Mouse (Mus musculus) stomach, embryonic 14.5 days (tissue): ENCODE measurements around the gene Slc10a1. TPM values are rescaled to one million over a fixed set of nuclear protein-coding genes. Genes with fewer than 3 reads are reported as not detected.

Experiments used
- ATAC-seq: fragments of 200-750 bp; cut with Nextera tagmentation; 2 replicates; pipeline ENCODE4 v1.8.0; 2017; ENCODE audit warnings: low read depth, moderate TSS enrichment; ENCODE audit not compliant: insufficient number of reproducible peaks, insufficient read depth, low FRiP score
- H3K27ac ChIP-seq: fragments of 300-500 bp; sonication (generic); 2 replicates; pipeline ENCODE4 v1.5.1; 2014; ENCODE audit warnings: mild to moderate bottlenecking, low read length, moderate library complexity, mixed read lengths
- H3K27me3 ChIP-seq: fragments of 300-500 bp; sonication (generic); 2 replicates; pipeline ENCODE4 v1.6.1; 2014; ENCODE audit warnings: low read length, control low read depth, mixed read lengths; ENCODE audit not compliant: control insufficient read depth, insufficient read depth
- H3K36me3 ChIP-seq: fragments of 300-500 bp; sonication (generic); 2 replicates; pipeline ENCODE4 v1.6.1; 2014; ENCODE audit warnings: mild to moderate bottlenecking, control low read depth, low read length, moderate library complexity, mixed read lengths; ENCODE audit not compliant: control insufficient read depth, insufficient read depth
- H3K4me1 ChIP-seq: fragments of 300-500 bp; sonication (generic); 2 replicates; pipeline ENCODE4 v1.6.1; 2014; ENCODE audit warnings: low read length, control low read depth, mixed read lengths; ENCODE audit not compliant: control insufficient read depth, insufficient read depth
- H3K4me2 ChIP-seq: fragments of 300-500 bp; sonication (generic); replicated peaks from 2 replicates; pipeline ENCODE4 v1.6.1; 2014; ENCODE audit warnings: low read depth, low read length, control low read depth
- H3K4me3 ChIP-seq: fragments of 300-500 bp; sonication (generic); 2 replicates; pipeline ENCODE4 v1.5.1; 2014; ENCODE audit warnings: low read depth, low read length, control low read depth
- H3K9ac ChIP-seq: fragments of 300-500 bp; sonication (generic); replicated peaks from 2 replicates; pipeline ENCODE4 v1.6.1; 2014; ENCODE audit warnings: low read depth, mild to moderate bottlenecking, control low read depth, low read length, moderate library complexity, mixed read lengths
- H3K9me3 ChIP-seq: fragments of 300-500 bp; sonication (generic); 2 replicates; pipeline ENCODE4 v1.6.1; 2016; ENCODE audit warnings: low read depth, low read length, control low read depth; ENCODE audit not compliant: control insufficient read depth
- WGBS: fragments of 180-500 bp; shearing (Covaris S2); extraction: QIAGEN DNeasy Blood & Tissue Kit; methylation state at CpG from one replicate; pipeline ENCODE4 v1.1.7; 2014; 5-methylcytosine and 5-hydroxymethylcytosine counted together
- polyA plus RNA-seq: library from polyadenylated mRNA; unstranded; fragments of >200 nt; fragmentation: Nextera tagmentation; extraction: Ambion mirVana; gene quantifications from 2 replicates; pipeline ENCODE4 v1.2.1, GENCODE M21; 2014

Gene Slc10a1
- polyA plus RNA-seq, 1 experiment from 2014 or later, result 1.3 TPM

GRCm38 (mm10) chr12:80931402-80932140 is 36.9 kb downstream of the Slc10a1 start:
- H3K27me3 ChIP-seq, result no peaks in the 10 kb centered on the region
- H3K4me2 ChIP-seq, result no peak overlapping the region
- no peak overlapping the region for H3K9ac ChIP-seq
- ATAC-seq, result no peak
- no peaks in the 10 kb centered on the region for H3K9me3 ChIP-seq
- WGBS, result 84% methylated on average over 3 of the region's 3 CpGs
- no peak overlapping the region for H3K27ac ChIP-seq
- no peaks in the 10 kb centered on the region for H3K36me3 ChIP-seq
- H3K4me1 ChIP-seq, result no peaks in the 10 kb centered on the region
- H3K4me3 ChIP-seq, result no peak overlapping the region

- Histone ChIP-seq H3K36me3 (no peaks in the 10 kb centered on the region), H3K9ac (no peak overlapping the region), H3K4me3 (no peak overlapping the region), H3K27ac (no peak overlapping the region), H3K27me3 (no peaks in the 10 kb centered on the region), H3K9me3 (no peaks in the 10 kb centered on the region), H3K4me1 (no peaks in the 10 kb centered on the region), H3K4me2 (no peak overlapping the region)
- 77% methylated on average over 7 of the region's 7 CpGs for WGBS
- ATAC-seq, result no peak
Observed at GRCm38 (mm10) chr12:80930141-80930540, 38.4 kb downstream of the Slc10a1 start.

- no peak overlapping the region for H3K4me3 ChIP-seq
- ATAC-seq, result no peak
- H3K27ac ChIP-seq, result no peak overlapping the region
- 63% methylated on average over 3 of the region's 3 CpGs for WGBS
- no peaks in the 10 kb centered on the region for H3K4me1 ChIP-seq
- no peaks in the 10 kb centered on the region for H3K36me3 ChIP-seq
- no peaks in the 10 kb centered on the region for H3K9me3 ChIP-seq
- H3K4me2 ChIP-seq, result no peak overlapping the region
- no peaks in the 10 kb centered on the region for H3K27me3 ChIP-seq
- no peak overlapping the region for H3K9ac ChIP-seq
Observed at GRCm38 (mm10) chr12:80928881-80929280, 39.6 kb downstream of the Slc10a1 start.

GRCm38 (mm10) chr12:80927518-80927917 is 41.0 kb downstream of the Slc10a1 start:
- 65% methylated on average over 1 of the region's 1 CpGs for WGBS
- no peak for ATAC-seq
- Histone ChIP-seq H3K4me3 (no peak overlapping the region), H3K36me3 (no peaks in the 10 kb centered on the region), H3K9ac (no peak overlapping the region), H3K9me3 (no peaks in the 10 kb centered on the region), H3K4me1 (no peaks in the 10 kb centered on the region), H3K4me2 (no peak overlapping the region), H3K27ac (no peak overlapping the region), H3K27me3 (no peaks in the 10 kb centered on the region)

- no peaks in the 10 kb centered on the region for H3K36me3 ChIP-seq
- no peaks in the 10 kb centered on the region for H3K9me3 ChIP-seq
- H3K4me2 ChIP-seq, result no peak overlapping the region
- WGBS, result 88% methylated on average over 4 of the region's 4 CpGs
- ATAC-seq, result no peak
- no peak overlapping the region for H3K27ac ChIP-seq
- H3K9ac ChIP-seq, result no peak overlapping the region
- H3K4me1 ChIP-seq, result no peaks in the 10 kb centered on the region
- H3K27me3 ChIP-seq, result no peaks in the 10 kb centered on the region
- H3K4me3 ChIP-seq, result no peak overlapping the region
Observed at GRCm38 (mm10) chr12:80926550-80926949, 42.0 kb downstream of the Slc10a1 start.

- 53% methylated on average over 7 of the region's 7 CpGs for WGBS
- H3K9me3 ChIP-seq, result no peaks in the 10 kb centered on the region
- H3K4me1 ChIP-seq, result no peaks in the 10 kb centered on the region
- ATAC-seq, result no peak
- H3K4me3 ChIP-seq, result no peak overlapping the region
- H3K27ac ChIP-seq, result no peak overlapping the region
- H3K9ac ChIP-seq, result no peak overlapping the region
- H3K27me3 ChIP-seq, result no peaks in the 10 kb centered on the region
- H3K4me2 ChIP-seq, result no peak overlapping the region
- no peaks in the 10 kb centered on the region for H3K36me3 ChIP-seq
Observed at GRCm38 (mm10) chr12:80925919-80926318, 42.6 kb downstream of the Slc10a1 start.

GRCm38 (mm10) chr12:80924205-80924604 is 44.3 kb downstream of the Slc10a1 start:
- H3K9ac ChIP-seq, result no peak overlapping the region
- H3K27me3 ChIP-seq, result no peaks in the 10 kb centered on the region
- H3K27ac ChIP-seq, result peak overlapping the region; percentile 77
- H3K9me3 ChIP-seq, result no peaks in the 10 kb centered on the region
- 63% methylated on average over 3 of the region's 3 CpGs for WGBS
- no peaks in the 10 kb centered on the region for H3K36me3 ChIP-seq
- H3K4me1 ChIP-seq, result no peaks in the 10 kb centered on the region
- H3K4me3 ChIP-seq, result no peak overlapping the region
- H3K4me2 ChIP-seq, result 0 out of 2 replicates have a peak overlapping the region, but pooled peaks have one; percentile 10
- ATAC-seq, result peak; percentile 87

GRCm38 (mm10) chr12:80923602-80924001 is 44.9 kb downstream of the Slc10a1 start:
- peak overlapping the region; percentile 77 for H3K27ac ChIP-seq
- H3K27me3 ChIP-seq, result no peaks in the 10 kb centered on the region
- H3K4me3 ChIP-seq, result no peak overlapping the region
- no peak overlapping the region for H3K9ac ChIP-seq
- WGBS, result 43% methylated on average over 5 of the region's 5 CpGs
- H3K4me1 ChIP-seq, result no peaks in the 10 kb centered on the region
- H3K9me3 ChIP-seq, result no peaks in the 10 kb centered on the region
- ATAC-seq, result 0 out of 2 replicates have a peak, but pooled peaks have one; percentile 39
- H3K36me3 ChIP-seq, result no peaks in the 10 kb centered on the region
- peak overlapping the region; percentile 20; the same call in 1 of the 2 replicates for H3K4me2 ChIP-seq
